Mouse (Mus musculus): ENCODE data around the gene Zfp503. TPM values are rescaled to one million over a fixed set of nuclear protein-coding genes. Genes with fewer than 3 reads are reported as not detected.

Gene Zfp503
- polyA plus RNA-seq, 1 experiment from 2014 or later = 25.8 TPM

DNA sequence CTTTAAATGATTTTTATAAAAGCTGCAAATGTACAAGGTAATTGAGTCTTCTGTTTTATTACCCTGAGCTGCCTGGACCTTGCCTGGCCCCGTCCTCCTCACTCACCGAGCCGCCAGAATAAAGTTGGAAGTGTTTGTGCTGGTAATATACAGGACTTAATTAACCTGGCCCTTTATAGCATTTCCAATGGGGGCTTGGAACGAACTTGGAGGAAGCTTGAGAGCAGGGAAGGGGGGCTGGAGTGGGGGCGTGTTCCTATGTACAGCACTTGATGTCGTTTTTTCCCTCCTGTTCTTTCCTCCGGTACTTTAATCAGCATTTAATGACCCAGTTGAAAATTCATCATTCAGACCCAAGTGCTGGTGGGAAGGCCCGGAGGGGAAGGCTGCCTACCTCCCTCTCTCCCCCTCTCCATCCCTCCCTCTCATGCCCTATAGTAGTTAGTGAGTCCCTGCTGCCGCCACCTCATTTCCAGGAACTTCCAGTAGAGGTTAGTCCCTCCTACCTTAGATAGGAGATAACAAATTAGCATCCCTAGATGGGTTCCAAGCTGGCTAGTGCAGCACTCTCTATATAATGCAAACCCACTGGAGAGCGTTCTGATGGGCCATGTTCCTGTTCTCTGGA is 37.4 kb downstream of the Zfp503 start:
- H3K27ac ChIP-seq = peak overlapping the region; percentile 15; the same call in 1 of the 2 replicates
- 25% methylated on average over 10 of the region's 10 CpGs for WGBS

DNA sequence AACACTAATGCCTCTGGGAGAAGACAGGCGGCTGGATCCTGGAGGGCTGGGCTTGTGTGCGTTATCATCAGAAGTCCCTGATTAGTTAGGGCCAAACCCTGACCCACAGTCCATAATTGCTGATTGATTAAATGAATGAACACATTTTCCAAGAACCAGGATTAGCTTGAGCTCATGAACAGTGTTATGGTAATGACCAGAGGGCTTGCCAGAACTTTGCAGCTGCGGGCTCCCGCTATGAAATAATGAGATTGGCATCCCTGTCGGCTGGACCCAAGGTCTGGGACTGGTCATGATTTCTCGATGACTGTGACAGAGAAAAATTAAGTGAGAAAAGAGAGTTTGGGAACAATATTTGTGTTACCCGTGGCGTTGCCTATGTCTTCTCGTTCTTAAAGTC is 44.5 kb downstream of the Zfp503 start:
- Histone ChIP-seq H3K9me3 (peaks cover 8% of the 10 kb centered on the region; the same call in 1 of the 2 replicates), H3K27ac (no peak overlapping the region), H3K36me3 (no peaks in the 10 kb centered on the region), H3K9ac (no peak overlapping the region), H3K27me3 (peaks cover 35% of the 10 kb centered on the region), H3K4me1 (no peaks in the 10 kb centered on the region), H3K4me2 (replicated peaks) (no peak overlapping the region), H3K4me3 (no peak overlapping the region)
- 69% methylated on average over 9 of the region's 9 CpGs for WGBS
- no peak for ATAC-seq (ENCODE audit: low FRiP score, low read depth)

More for the DNA sequence above, 37.4 kb downstream of the Zfp503 start:
- no peak overlapping the region for H3K4me3 ChIP-seq
- no peak overlapping the region for H3K9ac ChIP-seq
- peaks cover 6% of the 10 kb centered on the region; the same call in 1 of the 2 replicates for H3K9me3 ChIP-seq
- peaks cover 43% of the 10 kb centered on the region for H3K27me3 ChIP-seq
- H3K4me2 ChIP-seq (replicated peaks) = peak overlapping the region; percentile 37
- peaks cover 19% of the 10 kb centered on the region for H3K4me1 ChIP-seq
- peak; percentile 82 for ATAC-seq (ENCODE audit: low FRiP score, low read depth)
- H3K36me3 ChIP-seq = no peaks in the 10 kb centered on the region

DNA sequence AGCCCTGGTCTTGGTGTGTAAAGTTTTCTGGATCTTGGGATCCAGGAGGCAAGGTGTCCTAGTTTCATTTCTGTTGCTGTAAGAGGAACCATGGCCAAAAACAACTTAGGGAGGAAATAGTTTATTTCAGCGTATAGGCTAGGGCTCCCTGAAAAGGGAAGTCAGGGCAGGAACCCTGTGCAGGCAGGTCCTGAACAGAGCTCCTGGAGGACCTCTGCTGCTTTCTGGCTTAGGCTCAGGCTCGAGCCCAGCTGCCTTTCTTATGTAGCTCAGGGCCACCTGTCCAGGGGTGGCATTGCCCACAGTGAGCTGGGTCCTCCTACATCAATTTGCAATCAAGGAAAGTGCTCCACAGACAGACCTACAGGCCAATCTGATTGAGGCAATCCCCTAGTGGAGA is 47.8 kb downstream of the Zfp503 start:
- Histone ChIP-seq H3K9ac (no peak overlapping the region), H3K4me3 (no peak overlapping the region), H3K27ac (no peak overlapping the region), H3K36me3 (no peaks in the 10 kb centered on the region), H3K4me2 (replicated peaks) (no peak overlapping the region), H3K4me1 (no peaks in the 10 kb centered on the region), H3K9me3 (peaks cover 5% of the 10 kb centered on the region; the same call in 1 of the 2 replicates), H3K27me3 (peaks cover 16% of the 10 kb centered on the region)
- WGBS = 54% methylated on average over 2 of the region's 2 CpGs
- no peak for ATAC-seq (ENCODE audit: low FRiP score, low read depth)

DNA sequence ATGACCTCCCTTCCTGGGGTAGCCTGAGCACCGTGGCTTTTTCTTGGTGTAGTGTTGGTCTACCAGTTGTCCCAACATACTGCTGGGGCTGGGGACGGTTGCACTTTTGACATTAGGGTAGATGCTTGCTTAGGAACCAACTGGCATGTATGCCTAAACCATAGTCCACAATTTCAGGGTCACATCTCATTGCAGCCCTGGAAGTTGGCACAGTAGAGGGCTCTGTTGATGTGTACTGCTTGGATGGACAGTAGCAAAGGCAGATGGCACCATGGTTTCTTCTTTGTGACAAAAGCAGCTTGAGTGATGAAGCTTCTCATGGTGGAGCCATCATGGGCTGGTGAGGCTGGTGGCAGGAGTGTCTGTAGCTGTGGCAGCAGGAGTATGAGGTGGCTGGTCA is 52.3 kb downstream of the Zfp503 start:
- 91% methylated on average over 2 of the region's 2 CpGs for WGBS
- Histone ChIP-seq H3K4me1 (no peaks in the 10 kb centered on the region), H3K27me3 (peaks cover 11% of the 10 kb centered on the region; the same call in 1 of the 2 replicates), H3K9me3 (no peaks in the 10 kb centered on the region), H3K4me2 (replicated peaks) (no peak overlapping the region), H3K4me3 (no peak overlapping the region), H3K27ac (no peak overlapping the region), H3K36me3 (no peaks in the 10 kb centered on the region), H3K9ac (no peak overlapping the region)
- no peak for ATAC-seq (ENCODE audit: low FRiP score, low read depth)

DNA sequence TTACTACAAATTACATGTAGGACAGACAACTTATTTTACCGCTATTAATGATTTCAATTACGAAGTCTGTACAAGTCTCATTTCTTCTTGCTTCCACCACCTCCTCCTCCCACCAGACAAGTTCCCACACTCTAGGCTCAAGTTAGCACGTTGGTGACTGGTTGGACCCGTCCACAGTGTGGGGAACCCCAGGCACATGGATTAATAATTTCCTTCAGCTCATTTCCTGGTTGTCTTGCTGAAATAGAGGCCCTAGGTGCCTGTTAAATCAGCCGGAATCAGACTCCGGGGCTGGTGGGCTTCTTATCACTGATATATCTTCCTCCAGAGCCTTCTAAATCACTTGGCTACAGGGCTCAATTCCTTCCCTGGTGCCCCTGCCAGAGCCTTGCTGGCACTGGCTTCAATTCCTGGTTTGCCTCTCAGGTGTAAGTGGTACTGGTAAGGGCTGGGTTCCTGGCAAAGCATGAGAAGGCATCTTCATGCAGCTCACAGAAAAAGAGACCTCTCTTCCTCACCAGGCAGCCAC is 53.2 kb downstream of the Zfp503 start:
- no peak overlapping the region for H3K4me2 ChIP-seq (replicated peaks)
- H3K4me3 ChIP-seq = no peak overlapping the region
- H3K4me1 ChIP-seq = 0 out of 2 replicates have a peak, but pooled peaks cover 6% of the 10 kb centered on the region
- no peak for ATAC-seq (ENCODE audit: low FRiP score, low read depth)
- no peaks in the 10 kb centered on the region for H3K36me3 ChIP-seq
- 69% methylated on average over 6 of the region's 6 CpGs for WGBS
- H3K9ac ChIP-seq = no peak overlapping the region
- no peaks in the 10 kb centered on the region for H3K9me3 ChIP-seq
- 0 out of 2 replicates have a peak, but pooled peaks cover 4% of the 10 kb centered on the region for H3K27me3 ChIP-seq
- no peak overlapping the region for H3K27ac ChIP-seq

Small RNA genes lying within 50 kb of the gene (microRNA-seq; reads per million reads assigned to microRNA genes)
- not detected for gene Gm27532

Other genes with a start within 250 kb of the Zfp503 start
- gene Samd8, start 239.1 kb downstream of the Zfp503 start, polyA plus RNA-seq (2015; fragmentation: Nextera tagmentation; extraction: Ambion mirVana) = 10.8 and 12.2 TPM in 2 replicates
- gene Dusp13, start 238.4 kb downstream of the Zfp503 start, polyA plus RNA-seq (2015; fragmentation: Nextera tagmentation; extraction: Ambion mirVana) = 0.46 and 0.54 TPM in 2 replicates
- 241 and 242 TPM in 2 replicates for gene Vdac2, start 164.4 kb downstream of the Zfp503 start, polyA plus RNA-seq (2015; fragmentation: Nextera tagmentation; extraction: Ambion mirVana)
- 21.0 and 24.2 TPM in 2 replicates for gene Comtd1, start 140.6 kb downstream of the Zfp503 start, polyA plus RNA-seq (2015; fragmentation: Nextera tagmentation; extraction: Ambion mirVana)
- gene Lrmda, start 30.1 kb upstream of the Zfp503 start, polyA plus RNA-seq (2015; fragmentation: Nextera tagmentation; extraction: Ambion mirVana) = 0.36 and 0.38 TPM in 2 replicates